Mouse (Mus musculus) hematopoietic stem cell, adult 5-6 weeks (primary cell): ENCODE data around the gene Vps26c. TPM values are rescaled to one million over a fixed set of nuclear protein-coding genes. Genes with fewer than 3 reads are reported as not detected.
"Not testable (repeated sequence)": the region's sequence is repeated elsewhere in the genome, so short reads cannot be mapped to it uniquely, and the experiment has no call there.

Experiments used
- ATAC-seq, 2 experiments: fragments of 125-278 bp in 1 of 2; replicated peaks in 1 of 2; 2 replicates each; pipeline ENCODE4 v1.8.0; 2016 to 2017; ENCODE audit warnings: inconsistent platforms in 2 of 2, mild to moderate bottlenecking in 2 of 2, moderate number of reproducible peaks in 2 of 2, low read depth in 1 of 2, moderate TSS enrichment in 1 of 2; ENCODE audit not compliant: low FRiP score in 2 of 2, poor library complexity in 2 of 2, severe bottlenecking in 2 of 2, insufficient read depth in 1 of 2, low TSS enrichment in 1 of 2
- total RNA-seq: library from RNA; stranded (forward); fragments of 172-1452, 232-1000 nt; gene quantifications from 2 replicates; pipeline ENCODE4 v1.2.3, GENCODE M21; 2017

Gene Vps26c
- total RNA-seq, 1 experiment from 2014 or later: 21.4 TPM

GRCm38 (mm10) chr16:94519028-94519427 is 7.6 kb downstream of the Vps26c start:
- peak; percentile 70 to 76 for ATAC-seq

- ATAC-seq: no peak
Measured at GRCm38 (mm10) chr16:94517606-94518005, 9.0 kb downstream of the Vps26c start.

- ATAC-seq: no peak
Measured at GRCm38 (mm10) chr16:94509983-94510382, 16.6 kb downstream of the Vps26c start.

- ATAC-seq: no peak
Measured at GRCm38 (mm10) chr16:94508769-94509168, 17.9 kb downstream of the Vps26c start.

DNA sequence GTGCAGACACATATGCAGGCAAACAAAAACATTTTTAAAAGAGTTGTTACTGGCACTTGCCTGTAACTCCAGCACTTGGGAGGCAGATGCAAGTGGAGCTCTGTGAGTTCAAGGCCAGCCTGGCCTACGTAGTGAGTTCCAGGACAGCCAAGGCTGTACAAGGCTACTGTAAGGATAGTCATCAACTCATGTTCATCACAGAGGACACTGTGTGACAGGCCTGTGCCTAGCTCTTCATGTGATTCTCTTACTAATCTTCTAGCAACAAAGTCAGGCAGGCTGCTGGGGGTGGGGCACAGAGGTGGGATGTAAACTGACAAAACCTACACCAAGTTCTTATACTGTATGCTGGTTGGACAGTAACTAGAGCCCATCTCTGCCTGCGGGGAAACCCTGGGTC is 19.6 kb downstream of the Vps26c start:
- no peak for ATAC-seq

GRCm38 (mm10) chr16:94504192-94504591 is 22.4 kb downstream of the Vps26c start:
- peak; percentile 74 to 80 for ATAC-seq

GRCm38 (mm10) chr16:94497911-94498310 is 28.7 kb downstream of the Vps26c start:
- ATAC-seq: peak; percentile 17 to 27; a peak in 2 of 4 replicates

- ATAC-seq: not testable (repeated sequence)
Measured at GRCm38 (mm10) chr16:94497176-94497575, 29.5 kb downstream of the Vps26c start.

DNA sequence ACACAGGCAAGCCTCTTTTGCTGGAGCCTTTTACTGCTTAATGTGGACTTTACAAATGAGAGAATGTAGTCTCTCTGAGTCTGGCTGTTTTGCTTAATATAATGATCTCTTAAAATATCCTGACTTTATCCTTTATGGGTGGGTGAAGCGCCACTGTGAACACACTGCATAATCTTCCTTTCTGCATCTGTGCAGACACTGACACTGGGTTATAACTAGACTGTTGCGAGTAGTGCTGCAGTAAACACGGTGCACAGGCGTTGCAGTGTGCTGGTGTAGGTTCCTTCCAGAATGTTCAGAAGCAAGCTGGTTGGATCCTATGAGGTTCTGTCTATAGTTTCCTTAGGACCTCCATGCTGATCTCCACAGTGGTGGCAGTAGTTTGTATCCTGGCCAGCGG is 37.3 kb downstream of the Vps26c start:
- no peak for ATAC-seq

- no peak for ATAC-seq
Measured at GRCm38 (mm10) chr16:94487341-94487740, 39.3 kb downstream of the Vps26c start.

DNA sequence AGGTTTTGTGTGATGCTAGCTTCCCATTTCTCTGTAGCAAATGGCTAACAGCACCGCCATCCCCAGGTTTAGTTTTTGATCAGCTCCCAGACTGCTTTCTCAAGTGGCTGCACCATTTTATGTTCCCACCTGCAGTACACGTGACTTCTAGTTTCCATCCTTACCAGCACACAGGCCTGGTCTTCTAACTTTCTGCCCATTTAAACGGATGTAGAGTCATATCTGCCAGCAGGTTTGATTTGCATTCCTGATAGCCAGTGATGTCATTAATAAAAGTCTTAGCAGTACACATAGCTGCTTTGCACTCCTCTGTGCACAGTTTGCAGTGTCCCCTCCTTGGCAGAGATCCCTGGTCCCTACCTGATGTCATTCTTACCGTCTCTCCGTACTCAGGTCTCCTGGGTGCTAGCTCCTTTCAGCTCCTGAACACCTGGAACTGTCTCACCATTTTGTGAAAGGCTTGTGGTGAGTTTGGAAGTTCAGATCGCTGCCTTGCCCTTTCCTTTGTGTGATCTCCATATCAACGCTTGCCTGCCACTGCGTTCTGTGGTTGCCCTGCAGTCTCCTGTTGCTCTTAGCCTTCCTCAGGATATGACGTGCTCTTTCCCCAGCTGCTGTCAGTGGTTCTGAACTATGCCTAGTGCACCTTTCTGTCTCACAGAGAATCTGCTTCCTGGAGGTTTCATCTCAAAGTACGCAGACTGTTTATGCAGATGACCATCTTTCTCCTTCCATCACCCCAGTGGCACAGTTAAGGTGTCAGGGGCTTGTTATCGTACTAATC is 41.7 kb downstream of the Vps26c start:
- peak; percentile 75 to 84 for ATAC-seq

DNA sequence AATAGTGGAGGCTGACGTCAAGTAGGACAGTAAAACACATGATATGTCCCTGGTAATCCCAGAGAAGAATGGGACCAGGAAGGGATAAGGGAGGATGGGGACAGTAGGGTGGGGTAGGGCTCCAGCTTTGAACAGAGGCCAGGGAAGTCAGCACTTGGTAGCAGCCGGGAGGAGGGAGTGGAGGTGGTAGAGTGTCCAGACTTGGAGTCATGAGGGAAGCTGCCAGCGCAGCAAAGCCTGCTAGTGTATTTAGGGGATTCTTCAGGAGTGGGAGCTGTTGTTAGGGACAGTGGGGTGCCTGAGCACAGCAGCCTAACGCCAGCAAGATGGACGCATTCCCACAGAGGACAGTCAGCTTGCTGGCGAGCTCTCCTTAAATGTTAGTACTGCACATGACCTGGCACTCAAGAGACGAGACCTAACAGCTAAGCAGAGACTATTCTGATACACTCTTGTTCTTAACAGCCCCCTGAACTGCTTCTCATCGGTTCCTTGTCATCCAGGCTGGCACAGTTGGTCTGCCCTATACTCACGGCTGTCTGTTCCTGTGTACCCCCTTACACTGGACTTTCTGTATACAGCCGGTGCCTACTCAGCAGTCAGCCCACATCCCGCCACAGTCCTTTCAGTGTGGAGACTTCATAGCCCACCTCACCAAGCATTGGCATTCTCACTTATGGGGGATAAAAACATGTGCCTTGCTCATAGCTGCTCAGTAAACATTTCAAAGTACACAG is 53.4 kb downstream of the Vps26c start:
- no peak for ATAC-seq

GRCm38 (mm10) chr16:94472515-94472951 is 54.1 kb downstream of the Vps26c start:
- no peak for ATAC-seq

GRCm38 (mm10) chr16:94468391-94468790 is 58.2 kb downstream of the Vps26c start:
- no peak for ATAC-seq

- no peak for ATAC-seq
Measured at GRCm38 (mm10) chr16:94467337-94468055, 59.1 kb downstream of the Vps26c start.

GRCm38 (mm10) chr16:94466317-94466716 is 60.3 kb downstream of the Vps26c start:
- ATAC-seq: not testable (repeated sequence)

DNA sequence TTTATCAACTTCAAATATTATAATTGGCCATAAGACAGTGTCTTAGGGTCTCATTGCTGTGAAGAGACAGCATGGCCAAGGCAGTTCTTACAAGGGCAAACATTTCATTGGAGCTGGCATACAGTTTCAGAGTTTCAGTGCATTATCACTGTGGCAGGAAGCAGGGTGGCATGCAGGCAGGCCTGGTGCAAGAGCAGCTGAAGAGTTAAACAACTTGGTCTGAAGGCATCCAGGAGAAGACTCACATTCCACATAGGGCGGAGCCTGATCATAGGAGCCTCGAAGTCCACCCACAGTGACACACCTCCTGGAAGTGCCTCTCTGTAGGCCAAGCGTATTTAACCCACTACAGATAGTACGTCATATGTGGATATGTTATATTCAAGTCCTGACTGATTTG is 60.7 kb downstream of the Vps26c start:
- no peak for ATAC-seq

DNA sequence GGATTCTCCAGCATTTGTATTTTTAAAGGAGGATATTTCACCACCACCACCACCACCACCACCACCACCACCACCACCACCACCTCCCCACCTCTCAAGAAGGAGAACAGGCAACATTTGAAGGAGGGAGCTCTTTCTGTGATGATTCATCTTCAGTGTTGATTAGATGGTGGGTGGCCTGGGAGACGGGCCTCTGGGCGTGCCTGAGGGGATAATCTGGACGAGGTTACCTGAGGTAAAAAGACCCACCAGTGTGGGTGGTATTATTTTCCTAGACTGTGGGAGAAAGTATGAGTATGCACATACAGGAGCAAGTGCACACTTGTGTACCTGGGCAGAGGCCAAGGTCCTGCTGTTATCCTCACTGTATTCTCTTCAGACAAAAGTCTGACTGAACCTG is 62.6 kb downstream of the Vps26c start:
- ATAC-seq: no peak
